Mouse (Mus musculus) activated CD4-positive, CD25-positive, alpha-beta regulatory T cell (primary cell): ENCODE data around the gene Gm3415. TPM values are rescaled to one million over a fixed set of nuclear protein-coding genes. Genes with fewer than 3 reads are reported as not detected.

Source experiments
- polyA plus RNA-seq, 2 experiments: library from polyadenylated mRNA; unstranded; fragments of 100-300 nt; shearing (Covaris generic); gene quantifications; one replicate each; pipeline ENCODE4 v1.2.1; 2017

Gm3415 gene
- not detected for polyA plus RNA-seq

DNA sequence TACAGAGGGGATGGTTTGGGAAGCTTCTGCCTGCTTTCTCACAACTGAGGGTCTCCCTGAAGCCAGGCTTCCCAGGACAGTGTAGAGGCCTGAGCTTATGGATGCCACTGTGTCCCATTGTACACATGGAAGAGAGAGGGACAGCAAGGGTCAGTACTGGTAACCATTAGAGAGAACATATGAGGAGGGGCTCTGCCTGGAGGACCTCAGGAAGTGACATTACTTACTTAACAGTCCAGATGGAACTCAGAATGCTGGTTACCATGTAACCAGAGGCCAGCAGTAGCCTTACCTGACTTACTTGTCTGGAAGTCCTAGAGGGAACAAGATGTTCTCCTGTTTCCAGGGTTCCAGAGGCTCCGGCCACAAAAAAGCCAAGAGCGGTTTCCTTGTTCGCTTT, at the start of gene Gm3415:
TSS of gene Gm3415 (plus strand) at position 301 of the 400 bp plus-strand sequence.

DNA sequence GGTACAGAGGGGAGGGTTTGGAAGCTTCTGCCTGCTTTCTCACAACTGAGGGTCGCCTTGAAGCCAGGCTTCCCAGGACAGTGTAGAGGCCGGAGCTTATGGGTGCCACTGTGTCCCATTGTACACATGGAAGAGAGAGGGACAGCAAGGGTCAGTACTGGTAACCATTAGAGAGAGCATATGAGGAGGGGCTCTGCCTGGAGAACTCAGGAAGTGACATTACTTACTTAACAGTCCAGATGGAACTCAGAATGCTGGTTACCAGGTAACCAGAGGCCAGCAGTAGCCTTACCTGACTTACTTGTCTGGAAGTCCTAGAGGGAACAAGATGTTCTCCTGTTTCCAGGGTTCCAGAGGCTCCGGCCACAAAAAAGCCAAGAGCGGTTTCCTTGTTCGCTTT, 42.1 kb upstream of the Gm3415 start, which contains the start of gene Gm3402:
TSS of gene Gm3402 (plus strand) at position 301 of the 400 bp plus-strand sequence.

GRCm38 (mm10) chr5:146525501-146525900, 30.4 kb upstream of the Gm3415 start, which contains the start of gene Gm3404:
Gene Gm3404, plus strand, starts transcription at chr5:146525801.

GRCm38 (mm10) chr5:146537347-146537746, 18.6 kb upstream of the Gm3415 start, which contains the start of gene Gm3409:
Gene Gm3409, plus strand, starts transcription at chr5:146537647.

GRCm38 (mm10) chr5:146584478-146585306, 28.8 kb downstream of the Gm3415 start, which contains the start of gene Gpr12:
Gene Gpr12, minus strand, starts transcription at chr5:146585239.

Other genes with a start within 250 kb of the Gm3415 start
- not detected for gene Wasf3, start 171.2 kb upstream of the Gm3415 start, polyA plus RNA-seq
- gene Gm6408, start 74.2 kb upstream of the Gm3415 start, polyA plus RNA-seq = not detected
- gene Gm6370, start 64.8 kb upstream of the Gm3415 start, polyA plus RNA-seq = not detected
- under 1 TPM in 1 of 2 experiments, not detected in 1; 0.18 TPM for gene 4930449I24Rik, start 53.7 kb upstream of the Gm3415 start, polyA plus RNA-seq
- not detected for gene Gm3402, start 42.0 kb upstream of the Gm3415 start, polyA plus RNA-seq
- gene Gm3404, start 30.3 kb upstream of the Gm3415 start, polyA plus RNA-seq = under 1 TPM in 1 of 2 experiments, not detected in 1; 0.52 TPM
- gene Gm3409, start 18.5 kb upstream of the Gm3415 start, polyA plus RNA-seq = not detected
- not detected for gene Gpr12, start 29.1 kb downstream of the Gm3415 start, polyA plus RNA-seq
- 10 to 100 TPM; 17.8 to 18.5 TPM for gene Usp12, start 238.9 kb downstream of the Gm3415 start, polyA plus RNA-seq